Mouse (Mus musculus) A20 (cell line): ENCODE measurements around the gene Ranbp17.

ENCODE experiments used
- DNase-seq: peaks from one replicate; pipeline ENCODE4 v3.0.0-alpha.2; 2011; ENCODE audit warnings: low read depth, low spot score

Ranbp17 gene

DNA sequence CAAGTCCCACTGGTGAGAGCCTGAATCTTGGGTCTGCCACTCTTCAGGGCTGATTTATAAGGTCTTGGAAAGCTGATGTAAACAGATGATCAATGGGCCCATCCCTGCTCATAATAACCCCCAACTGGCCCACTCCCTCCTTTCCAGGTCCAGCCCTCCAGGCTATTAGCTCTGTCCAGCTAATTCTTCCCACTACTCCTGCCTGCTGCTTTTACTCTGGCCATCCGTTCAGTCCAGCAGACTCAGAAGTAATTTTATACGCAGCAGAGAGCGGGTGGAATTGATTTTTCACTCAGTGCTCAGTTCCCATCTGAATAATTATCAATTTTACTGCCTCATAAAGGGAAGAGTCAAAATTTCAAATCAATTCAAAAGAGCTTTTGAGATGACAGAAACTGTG, 273.3 kb downstream of the Ranbp17 start:
- no peak for DNase-seq

DNA sequence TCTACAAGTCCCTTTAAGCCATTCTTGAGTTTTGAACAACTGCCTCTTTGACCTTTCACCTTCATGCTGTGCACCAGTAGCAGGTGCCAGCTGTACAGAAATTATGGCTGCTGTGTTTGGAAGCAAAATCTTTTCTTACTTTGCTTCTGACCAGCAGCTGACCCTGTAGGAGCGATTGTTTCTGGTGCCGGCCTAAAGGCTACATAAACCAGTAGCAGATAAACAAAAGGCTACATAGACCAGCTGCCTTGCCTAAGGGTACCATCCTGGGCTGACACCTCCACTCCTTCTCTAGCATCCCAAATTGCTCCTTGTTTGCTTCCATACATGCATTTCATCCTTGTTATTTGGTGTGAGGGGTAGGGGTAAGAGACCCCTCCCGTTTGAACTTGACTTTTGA, 279.4 kb downstream of the Ranbp17 start:
- no peak for DNase-seq

DNA sequence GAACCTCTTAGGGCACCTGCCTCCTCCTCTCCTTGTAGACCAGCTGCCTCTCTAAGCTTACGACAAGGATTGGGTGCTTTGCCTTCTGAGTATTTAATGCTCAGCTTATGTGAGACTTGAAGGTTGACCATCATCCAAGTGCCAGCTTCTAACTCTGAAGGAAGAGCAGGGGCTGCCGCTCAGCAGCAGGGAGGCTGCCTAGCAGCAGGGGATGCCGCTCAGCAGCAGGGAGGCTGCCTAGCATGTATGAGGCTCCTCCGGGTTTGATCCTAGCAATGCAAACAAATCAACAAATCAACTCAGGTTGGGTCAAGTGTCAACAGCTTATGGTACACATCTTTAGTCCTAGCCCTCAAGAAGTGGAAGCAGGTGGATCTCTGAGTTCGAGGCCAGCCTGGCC, 281.5 kb downstream of the Ranbp17 start:
- DNase-seq: no peak

DNA sequence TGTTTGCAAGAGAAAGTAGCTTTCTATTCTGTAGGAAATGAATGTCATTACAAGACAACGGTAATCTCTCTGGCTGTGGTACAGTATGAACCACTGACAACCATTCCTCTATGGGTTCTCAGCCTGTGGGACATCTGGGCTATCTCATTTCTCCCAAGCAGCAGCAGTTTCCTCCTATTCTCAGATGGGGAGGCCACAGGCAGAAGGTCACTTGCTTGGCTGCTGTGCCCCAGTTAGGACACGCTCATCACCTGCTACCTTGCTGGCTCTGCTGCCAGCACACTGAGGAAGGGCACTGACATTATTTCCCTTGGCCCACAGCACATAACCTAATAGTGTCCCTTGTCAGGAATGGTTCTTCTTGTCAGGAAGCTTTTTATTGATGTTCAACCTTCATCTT, 285.4 kb downstream of the Ranbp17 start:
- no peak for DNase-seq

DNA sequence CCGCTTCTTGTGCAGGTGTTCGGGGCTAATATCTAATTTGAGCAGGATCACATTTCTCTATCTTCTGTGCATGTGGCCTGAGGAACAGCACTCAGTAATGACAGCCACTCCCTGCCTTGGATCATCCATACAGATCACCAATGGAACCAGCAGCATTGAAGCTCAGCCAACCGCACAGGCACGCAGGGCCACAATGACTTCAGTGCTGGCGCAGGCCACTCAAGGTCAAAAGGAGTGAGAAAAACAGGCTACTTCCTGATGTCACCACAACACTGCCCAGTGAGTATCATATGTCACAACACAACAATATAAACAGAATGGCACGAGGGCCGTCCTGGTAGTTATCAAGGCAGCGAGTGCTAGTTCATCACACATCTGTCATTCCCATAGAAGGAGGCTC, 287.0 kb downstream of the Ranbp17 start:
- no peak for DNase-seq

DNA sequence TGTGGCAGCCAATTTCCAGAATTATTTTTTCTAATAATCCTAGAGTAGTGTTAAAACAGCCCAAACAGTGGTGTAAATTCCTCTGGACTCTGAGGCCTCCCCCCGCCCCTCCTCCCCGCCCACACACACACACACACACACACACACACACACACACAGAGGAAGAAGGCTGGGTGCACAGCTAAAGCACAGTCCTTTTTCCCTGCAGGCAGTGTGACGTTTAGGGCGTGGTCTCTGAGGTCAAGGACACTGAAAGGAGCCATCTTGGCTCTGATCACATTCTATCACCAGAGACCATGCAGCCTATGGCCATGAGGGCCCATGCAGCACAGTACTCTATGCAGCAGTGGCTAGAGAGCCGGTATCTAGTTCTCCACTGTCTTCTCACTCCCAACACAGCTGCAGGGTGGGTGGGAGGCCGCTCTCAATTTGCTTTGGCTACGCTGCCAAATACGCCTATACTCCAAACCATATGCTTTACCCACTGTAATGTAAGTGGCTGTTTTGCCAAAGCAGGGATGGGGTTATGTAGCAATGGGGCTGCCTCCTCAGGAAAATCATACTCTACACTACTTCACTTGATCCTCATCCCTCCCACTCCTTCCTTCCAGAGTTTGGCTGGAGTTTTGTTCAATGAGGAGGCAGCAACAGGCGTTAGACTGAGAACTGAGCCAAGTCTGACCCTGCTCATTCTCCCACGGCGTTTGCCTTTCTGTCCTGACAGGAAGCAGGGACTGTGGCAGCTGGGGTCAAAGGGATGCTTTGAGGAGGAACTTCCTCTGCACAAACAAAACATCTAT, 291.8 kb downstream of the Ranbp17 start:
- DNase-seq: no peak

DNA sequence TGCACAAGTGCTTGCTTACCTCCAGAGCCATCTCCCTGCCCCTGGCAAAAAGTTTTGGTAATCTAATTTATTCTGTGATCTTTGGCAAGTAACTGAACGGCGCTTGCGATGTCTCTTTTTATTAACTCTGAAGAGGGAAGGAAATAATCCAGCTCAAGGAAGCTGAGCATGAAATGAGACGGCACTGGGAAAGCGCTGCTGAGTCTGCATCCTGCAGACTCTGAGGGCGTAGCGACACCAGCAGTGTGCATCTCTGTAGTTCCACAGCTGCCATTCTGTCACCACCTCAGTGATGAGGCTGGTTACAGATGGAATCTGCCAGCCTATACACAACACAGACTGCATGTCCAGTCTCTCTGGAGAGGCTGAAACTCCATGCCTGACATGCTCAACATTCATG, 292.8 kb downstream of the Ranbp17 start:
- DNase-seq: no peak

DNA sequence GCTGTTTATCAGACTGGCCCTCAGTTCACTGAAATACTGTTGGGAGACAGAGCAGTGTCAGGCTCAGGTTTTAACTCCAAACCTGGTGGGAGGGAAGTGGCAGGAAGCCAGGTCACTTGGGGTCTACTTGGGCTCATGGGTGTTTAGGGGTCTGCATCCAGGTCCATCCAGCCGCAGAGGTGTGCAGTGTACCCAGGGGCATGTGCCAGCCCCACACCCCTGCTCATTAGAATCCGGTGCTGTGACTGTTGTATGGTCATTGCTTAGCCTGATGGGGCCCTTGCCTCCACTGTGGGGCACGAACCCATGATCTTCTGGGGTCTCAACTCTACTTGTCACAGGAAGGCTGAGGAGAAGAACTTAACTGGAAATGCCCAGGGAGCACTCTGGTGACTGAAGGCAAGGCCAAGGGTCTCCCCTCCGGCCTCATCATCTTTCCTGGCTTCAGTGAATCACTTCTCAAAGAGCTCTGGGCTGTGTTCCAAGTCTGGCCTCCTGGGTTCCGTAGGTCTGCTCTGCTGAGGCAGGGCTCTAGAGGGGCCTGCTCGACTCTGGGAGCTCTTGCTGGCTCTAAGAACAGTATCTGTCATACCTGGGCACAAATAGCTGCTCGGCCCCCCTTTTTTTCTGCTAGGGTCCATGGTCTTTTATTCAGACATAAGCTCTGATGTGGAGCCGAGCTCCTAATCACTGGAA, 296.0 kb downstream of the Ranbp17 start:
- no peak for DNase-seq

DNA sequence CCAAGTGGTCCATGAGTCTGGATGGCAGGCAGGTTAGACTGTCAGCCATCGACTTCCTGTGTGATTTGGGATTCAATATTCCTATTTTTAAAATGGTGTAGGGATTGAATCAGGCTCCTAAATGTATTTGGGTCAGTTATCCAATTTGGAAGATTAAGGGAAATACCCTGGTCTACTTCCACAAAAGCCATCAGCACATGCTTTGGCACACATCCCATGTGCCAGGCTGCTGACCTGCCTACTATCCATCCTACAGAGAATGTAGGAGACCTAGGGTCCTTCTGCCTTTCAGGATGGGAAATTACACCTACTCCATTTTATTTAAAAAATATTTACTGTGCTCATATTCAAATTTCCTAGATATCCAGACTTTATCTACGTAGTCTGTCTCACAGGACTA, 306.1 kb downstream of the Ranbp17 start:
- DNase-seq: no peak

DNA sequence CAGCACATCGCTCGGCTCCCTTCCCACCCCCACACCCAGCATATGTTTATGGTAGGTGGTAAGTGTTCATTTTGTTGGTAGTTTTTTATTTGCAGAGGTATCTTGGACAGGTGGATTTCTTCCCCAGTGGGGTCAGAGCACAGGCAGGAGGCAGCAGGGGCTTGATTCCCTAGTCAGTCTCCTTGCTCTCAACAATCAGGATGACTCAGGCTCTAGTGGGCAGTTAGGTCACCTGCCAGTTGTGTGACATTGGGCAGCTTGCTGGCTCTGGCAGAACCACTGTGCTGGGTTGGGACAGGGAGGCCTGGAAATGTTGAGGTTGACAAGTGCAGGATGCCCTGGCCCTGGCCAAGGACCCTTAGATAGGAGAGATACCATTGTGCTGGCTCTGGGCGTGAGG, 308.6 kb downstream of the Ranbp17 start:
- no peak for DNase-seq

DNA sequence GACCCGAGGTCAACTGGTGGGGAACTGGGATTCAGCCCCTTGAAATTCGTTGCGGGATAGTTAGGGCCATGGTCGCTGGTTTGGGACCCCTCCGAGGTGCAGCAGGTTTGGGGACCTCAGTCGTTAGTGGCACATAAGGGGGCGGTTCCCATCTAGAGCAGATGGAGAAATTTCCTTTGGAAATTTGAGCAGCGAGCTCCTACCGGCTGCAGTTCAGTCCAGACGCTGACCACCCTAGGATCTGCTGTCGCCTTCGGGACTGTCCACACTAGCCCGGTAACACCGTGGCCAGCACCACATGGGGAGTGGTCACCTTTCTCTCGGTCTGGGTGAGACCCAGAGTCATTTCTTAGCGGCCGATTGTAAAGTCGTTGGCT, 309.2 kb downstream of the Ranbp17 start:
- no peak for DNase-seq

DNA sequence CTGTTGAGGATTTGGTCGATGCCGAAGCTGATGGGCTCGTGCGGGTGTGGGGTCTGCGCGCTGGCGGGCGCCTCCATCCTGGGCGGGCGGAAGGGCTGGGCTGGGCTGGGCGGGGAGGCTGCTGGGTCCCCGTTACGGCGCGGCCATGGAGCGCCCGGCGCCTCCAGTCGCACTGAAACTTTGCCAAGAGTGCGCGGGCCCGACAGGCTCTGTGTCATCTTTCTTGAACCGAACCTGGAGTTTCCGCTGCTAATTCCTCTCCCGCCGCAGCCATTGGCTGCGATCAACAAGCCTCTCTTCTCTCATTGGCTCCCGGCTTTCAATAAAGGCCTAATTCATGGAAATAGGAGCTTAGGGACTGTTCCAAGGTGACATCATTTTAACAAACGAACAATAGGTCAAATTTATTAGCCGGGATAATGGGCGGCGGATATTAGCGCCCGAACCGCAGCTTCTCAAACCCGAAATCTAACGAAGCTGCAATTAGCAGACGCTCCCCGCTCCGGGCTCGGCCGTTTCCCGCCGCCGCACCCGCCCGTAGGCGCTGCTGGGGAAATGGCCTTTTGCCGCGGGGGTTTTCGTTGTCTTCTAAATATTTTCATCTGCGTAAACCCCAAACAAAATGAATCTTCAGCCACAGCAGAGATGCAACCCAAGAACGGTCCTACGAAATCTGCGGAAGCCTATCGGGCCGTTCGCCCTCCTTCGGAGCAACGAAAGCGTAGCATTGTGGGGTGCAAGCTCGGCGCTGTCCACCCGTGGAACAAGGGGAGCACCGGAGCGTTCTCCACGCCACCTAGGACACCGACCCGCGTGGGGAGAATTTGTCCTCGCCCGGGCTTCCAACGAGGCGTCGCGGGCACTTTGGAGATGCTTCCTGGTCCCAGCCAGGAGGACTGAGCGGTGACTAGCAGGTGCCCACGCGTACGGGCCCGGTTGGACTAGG, 309.9 kb downstream of the Ranbp17 start, which contains the start of gene Tlx3:
Tlx3 (minus strand) TSS at position 207 of the 946 bp plus-strand sequence.
- no peak for DNase-seq

DNA sequence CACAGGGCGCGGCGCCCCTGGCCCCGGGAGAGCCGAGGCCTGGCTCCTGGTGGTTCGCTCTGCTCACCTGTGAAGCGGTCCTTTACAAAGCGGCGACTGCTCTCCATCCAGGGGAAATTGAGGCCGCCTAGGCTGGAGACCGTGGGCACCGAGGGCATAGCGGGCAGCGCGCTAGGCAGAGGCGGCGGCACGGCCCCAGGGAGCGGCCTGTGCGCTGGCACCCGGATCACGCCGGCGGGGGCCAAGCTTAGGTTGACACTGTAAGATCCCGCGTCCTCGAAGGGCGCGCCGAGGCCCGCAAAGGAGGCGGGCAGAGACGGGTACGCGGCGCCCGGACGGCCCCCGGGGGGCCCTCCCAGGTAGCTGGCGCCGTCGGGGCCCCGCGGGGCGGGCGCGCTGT, 310.6 kb downstream of the Ranbp17 start:
- no peak for DNase-seq

DNA sequence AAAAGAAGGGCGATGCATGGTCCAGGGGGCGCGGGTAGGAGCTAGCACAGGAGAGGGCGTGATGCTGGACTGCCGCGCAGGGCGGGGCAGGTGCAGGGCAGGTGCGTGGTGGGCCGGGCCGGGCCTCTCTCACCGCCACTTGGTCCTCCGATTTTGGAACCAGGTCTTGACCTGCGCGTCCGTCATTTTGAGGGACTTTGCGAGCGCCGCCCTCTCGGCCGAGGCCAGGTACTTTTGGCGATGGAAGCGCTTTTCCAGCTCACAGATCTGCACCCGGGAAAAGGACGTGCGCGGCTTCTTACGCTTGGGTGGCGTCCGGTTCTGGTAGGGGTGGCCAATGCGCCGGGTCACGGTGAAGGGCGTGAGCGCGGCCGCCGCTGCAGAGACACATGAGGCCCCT, 311.2 kb downstream of the Ranbp17 start:
- no peak for DNase-seq

DNA sequence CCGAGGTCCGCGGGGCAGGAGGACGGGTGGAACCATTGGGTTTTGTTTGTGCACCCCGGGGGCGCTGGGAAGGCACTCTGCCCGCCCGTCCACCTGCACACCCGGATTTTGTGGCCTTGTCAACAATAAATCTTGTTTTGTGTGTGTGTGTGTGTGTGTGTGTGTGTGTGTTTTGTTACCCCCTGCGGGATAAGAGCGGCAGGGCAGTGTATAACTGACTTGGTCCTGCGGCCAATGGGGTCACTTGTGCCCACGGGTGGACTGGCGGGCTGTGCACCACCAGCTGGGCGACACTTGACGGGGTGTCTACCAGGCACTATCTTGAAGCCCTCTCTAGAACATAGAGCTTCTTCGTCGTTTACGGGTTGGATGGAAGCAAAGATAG, 311.9 kb downstream of the Ranbp17 start:
- DNase-seq: no peak

DNA sequence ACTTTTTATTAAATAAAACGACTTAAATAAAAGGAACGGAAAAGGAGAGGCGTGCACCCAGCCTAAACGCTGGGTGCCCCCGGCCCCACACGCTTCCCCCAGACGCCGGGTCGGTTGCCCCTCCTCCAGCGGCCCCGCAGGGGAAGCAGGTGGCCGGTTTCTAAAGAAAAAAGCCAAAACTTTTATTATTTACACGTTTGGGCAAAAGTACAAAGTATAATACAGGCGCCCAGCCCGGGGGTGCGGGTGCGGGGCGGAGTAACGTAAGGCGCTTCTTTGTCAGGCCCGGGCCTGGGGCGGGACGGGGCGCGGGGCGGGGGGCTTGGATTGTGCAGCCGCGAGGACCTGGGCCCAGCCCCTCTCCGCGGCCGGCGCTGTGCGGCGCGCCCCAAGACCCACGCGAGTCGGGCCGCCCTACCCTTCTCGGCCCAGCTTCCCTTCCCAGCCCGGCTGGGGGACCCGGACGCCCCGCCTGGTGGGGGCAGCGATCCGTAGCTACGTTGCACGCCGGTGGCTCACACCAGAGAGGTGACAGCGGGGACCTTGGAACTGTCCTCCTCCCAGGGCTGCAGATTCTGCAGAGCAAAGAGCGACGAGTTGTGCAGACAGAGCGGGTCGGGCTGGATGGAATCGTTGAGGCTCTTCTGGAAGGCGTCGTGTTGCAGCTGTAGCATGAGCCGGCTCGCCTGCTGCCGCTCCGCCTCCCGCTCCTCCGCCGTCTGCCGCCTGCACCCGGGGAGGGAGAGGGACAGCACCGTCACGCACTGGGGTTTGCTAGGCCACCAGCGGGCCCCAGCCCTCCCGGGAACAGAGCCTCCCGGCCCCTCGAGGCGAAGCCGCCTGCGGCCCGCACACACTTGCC, 312.6 kb downstream of the Ranbp17 start:
- DNase-seq: no peak

DNA sequence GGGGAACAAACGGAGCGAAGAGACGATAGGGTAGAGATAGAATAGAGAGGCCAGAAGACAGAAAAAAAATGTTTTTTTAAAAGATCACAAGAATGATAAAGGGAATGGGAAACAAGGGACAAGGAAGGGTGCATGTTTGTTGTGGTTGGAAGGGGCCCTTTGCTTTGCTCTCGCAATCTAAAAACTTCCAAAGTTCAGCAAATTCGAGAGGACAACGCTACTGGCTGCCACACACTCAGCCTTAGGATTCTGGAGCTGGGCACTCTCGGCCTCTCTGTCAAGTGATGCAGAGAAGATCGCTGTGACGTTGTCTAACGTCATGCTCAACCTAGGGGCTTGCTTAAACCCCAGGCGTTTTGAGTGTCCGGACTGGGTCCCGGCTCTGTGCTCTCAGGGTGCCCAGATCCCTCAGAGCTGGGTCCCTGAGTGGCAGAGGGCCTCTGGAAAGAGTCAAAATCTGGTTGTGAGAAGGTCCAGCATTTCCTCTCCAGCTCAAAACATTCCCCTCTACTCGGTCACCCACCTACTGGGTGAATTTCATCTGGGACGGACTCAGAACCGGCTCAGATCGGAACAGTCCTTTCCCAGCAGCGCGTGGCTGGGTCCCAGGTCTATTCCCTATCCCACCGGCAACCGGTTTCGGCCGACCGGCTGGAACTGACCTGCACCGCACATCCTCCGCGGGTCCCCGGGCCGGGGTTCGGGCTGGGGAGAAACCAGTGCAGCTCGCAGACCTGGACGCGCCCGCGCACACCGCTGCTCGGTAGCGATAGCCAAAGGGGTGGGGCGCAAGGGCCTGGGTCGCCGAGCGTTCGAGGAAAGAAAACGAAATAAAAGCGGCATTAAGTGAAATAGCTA, 313.4 kb downstream of the Ranbp17 start:
- no peak for DNase-seq

DNA sequence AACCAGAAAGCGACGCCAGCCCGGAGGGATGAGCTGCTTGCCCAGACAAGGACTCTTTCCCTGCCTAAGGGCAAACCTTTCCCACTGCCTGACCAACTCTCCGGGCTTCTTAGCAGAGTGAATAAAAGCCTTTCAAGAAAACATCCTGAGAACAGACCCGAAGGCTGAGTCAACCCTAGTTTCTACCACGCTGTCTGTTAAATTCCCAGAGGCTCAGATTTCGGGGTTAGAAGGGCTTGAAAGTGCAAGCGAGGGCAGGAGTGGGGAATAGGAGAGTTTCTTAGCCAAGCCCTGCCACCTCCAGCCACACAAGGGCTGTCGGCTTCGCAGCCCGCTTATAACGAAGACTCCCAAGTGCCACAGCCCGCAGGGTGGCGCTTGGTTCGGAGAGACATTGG, 314.4 kb downstream of the Ranbp17 start:
- DNase-seq: no peak

DNA sequence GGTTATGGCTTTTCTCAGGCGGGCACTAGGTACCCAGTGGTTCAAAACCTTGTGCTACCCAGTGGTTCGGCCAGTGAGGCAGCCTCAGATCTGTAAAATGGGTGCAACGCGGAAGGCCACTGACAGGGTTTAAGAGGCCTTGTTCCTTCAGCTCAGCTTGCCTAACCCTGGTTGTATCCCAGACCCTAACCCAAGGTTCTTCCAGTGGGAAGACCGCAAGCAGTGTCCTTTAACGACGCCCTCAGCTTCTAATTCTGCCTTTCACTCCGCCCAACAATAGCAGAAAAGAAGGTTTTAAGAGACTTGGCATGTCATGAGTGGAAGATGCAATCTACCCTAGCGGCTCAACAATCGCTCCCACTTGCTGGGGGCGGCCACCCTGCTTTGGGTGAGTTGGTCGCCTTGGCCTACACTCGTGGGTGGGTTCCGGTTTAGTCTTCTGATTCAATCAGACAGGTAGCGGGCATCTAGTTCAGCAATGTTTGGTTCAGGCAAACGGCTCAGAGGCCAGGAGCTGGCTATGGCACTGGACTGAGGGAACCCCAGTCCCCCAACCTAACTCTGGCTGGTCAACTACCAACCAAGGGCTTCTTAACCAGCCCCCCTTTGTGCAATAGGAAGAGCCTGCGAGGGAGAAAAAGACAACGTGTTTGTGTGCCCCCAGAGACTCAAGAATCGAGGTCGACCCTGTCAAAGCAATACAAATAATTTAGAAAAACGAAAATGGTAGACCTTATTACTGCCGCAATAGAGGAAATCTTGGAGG, 315.0 kb downstream of the Ranbp17 start:
- no peak for DNase-seq

DNA sequence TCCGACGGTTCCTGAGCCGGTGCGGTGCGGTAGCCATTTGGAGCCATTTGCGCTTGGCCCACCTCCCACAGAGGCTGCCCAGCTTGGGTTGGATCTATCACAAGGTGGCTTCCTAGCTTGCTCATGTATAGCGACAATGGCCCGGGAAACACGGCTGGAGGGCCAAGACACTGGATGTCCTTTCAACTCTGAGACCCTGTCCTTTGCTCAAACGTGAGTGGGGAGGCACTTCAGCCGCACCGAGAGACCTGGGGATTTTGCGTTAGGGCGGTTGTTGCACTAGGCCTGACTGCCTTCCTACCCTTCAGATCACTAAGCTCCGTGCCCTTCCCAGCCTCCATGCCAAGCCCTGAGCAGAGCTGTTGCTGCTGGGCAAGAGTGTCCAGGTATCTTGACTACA, 315.9 kb downstream of the Ranbp17 start:
- DNase-seq: no peak
